In the genomic region with DNA sequence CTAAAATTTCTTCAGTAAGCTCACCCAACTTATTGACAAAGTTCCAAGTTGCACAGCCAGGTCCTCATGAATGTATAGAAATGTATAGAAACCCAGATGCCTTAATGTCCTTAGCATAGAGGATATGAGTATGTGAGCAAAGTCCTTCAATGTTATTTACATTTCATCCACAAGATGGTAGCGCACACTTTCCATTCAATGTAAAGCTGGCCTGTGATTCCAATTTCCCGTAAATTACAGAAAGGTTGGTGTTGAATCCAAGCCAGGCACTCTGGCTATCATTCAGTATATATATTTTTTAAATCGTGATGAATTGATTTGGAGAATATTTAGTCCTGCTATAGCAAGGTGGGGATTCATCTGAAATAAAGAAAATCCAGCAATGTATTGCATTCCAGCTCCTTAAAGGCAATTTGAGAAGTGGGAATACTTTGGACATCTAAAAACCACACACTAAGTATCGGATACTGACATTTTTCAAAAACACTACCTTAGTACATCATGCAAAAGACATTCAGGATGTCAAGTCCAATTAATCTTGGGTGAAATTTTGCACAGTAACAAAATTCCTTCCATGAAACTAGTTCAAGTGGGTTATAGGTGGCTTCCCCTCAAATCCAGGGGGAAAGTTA, we compare ENCODE assay signal across 13 mouse cellular contexts.
A peak's percentile ranks its signal among the peaks of the same experiment; 100 is the strongest.
DNase-seq lines count a peak whose midpoint lies in the region; ATAC-seq and TF ChIP-seq lines count a peak whose summit lies in the region.
"Had no signal": no experiment of that assay in that cellular context is flagged by ENCODE, and none has a peak within 500 bp of the region (broad histone marks: within the 10 kb centered on the region; RNA-seq: fewer than 3 reads in every experiment).

No protein-coding gene starts in this region.

- no peak overlapping the region for H3K27ac ChIP-seq in kidney, postnatal 0 days
- no peak overlapping the region for H3K27ac ChIP-seq in midbrain, postnatal 0 days (ENCODE audit: low read depth, low read length)
- no peak overlapping the region for H3K27ac ChIP-seq in midbrain, embryonic 10.5 days (replicated peaks)
- H3K27ac ChIP-seq: embryonic facial prominence, embryonic 13.5 days; liver, embryonic 13.5 days; neural tube, embryonic 13.5 days; stomach, embryonic 15.5 days had no signal

- DNase-seq in kidney, postnatal 0 days (ENCODE audit: low spot score) = peak; percentile 44
- DNase-seq in kidney, postnatal 25 days = no peak
- DNase-seq in midbrain, postnatal 0 days (ENCODE audit: low spot score) = peak; percentile 55
- DNase-seq in midbrain, embryonic 10.5 days (ENCODE audit: low spot score) = no peak
- DNase-seq in embryo, embryonic 10.5 days (ENCODE audit: low spot score) = peak; percentile 65
- peak; percentile 22 for DNase-seq in retina, postnatal 1 day
- no peak for DNase-seq in spleen, postnatal 14 days (ENCODE audit: low spot score in 2 of 2)
- no peak for DNase-seq in ovary, postnatal 14 days (ENCODE audit: low spot score)
- DNase-seq: liver, embryonic 13.5 days had no signal

- no peaks in the 10 kb centered on the region for H3K27me3 ChIP-seq in kidney, postnatal 0 days (ENCODE audit: insufficient read depth, low read length)
- H3K27me3 ChIP-seq in midbrain, postnatal 0 days (ENCODE audit: insufficient read depth, low read length) = no peaks in the 10 kb centered on the region
- no peaks in the 10 kb centered on the region for H3K27me3 ChIP-seq in midbrain, embryonic 10.5 days (ENCODE audit: low read depth, poor library complexity, severe bottlenecking)
- H3K27me3 ChIP-seq: embryonic facial prominence, embryonic 13.5 days; liver, embryonic 13.5 days; neural tube, embryonic 13.5 days; stomach, embryonic 15.5 days had no signal

- H3K9ac ChIP-seq in kidney, postnatal 0 days (ENCODE audit: low read depth, low read length) = no peak overlapping the region
- no peak overlapping the region for H3K9ac ChIP-seq in midbrain, postnatal 0 days (replicated peaks; ENCODE audit: low read length, poor library complexity, severe bottlenecking)
- H3K9ac ChIP-seq: embryonic facial prominence, embryonic 13.5 days; liver, embryonic 13.5 days; neural tube, embryonic 13.5 days; stomach, embryonic 15.5 days had no signal

- 56% methylated on average over 4 of the region's 4 CpGs for WGBS in kidney, postnatal 0 days
- 66% methylated on average over 4 of the region's 4 CpGs for WGBS in midbrain, postnatal 0 days
- WGBS in midbrain, embryonic 10.5 days = 73% methylated on average over 4 of the region's 4 CpGs

- TF ChIP-seq CTCF in kidney, postnatal 0 days (IDR thresholded peaks at IDR 0.05; ENCODE audit: low read depth) = peak; percentile 67
- TF ChIP-seq CTCF in midbrain, postnatal 0 days (IDR thresholded peaks at IDR 0.05) = peak; percentile 78

- no peaks in the 10 kb centered on the region for H3K4me1 ChIP-seq in kidney, postnatal 0 days (replicated peaks; ENCODE audit: insufficient read depth, low read length)
- no peaks in the 10 kb centered on the region for H3K4me1 ChIP-seq in midbrain, postnatal 0 days (ENCODE audit: insufficient read depth, low read length)
- no peaks in the 10 kb centered on the region for H3K4me1 ChIP-seq in midbrain, embryonic 10.5 days
- H3K4me1 ChIP-seq: liver, embryonic 13.5 days; neural tube, embryonic 13.5 days; stomach, embryonic 15.5 days had no signal

- no peak overlapping the region for H3K4me3 ChIP-seq in kidney, postnatal 0 days (replicated peaks; ENCODE audit: low read depth, low read length)
- H3K4me3 ChIP-seq in midbrain, postnatal 0 days (ENCODE audit: low read depth, low read length) = no peak overlapping the region
- no peak overlapping the region for H3K4me3 ChIP-seq in midbrain, embryonic 10.5 days
- H3K4me3 ChIP-seq: embryonic facial prominence, embryonic 13.5 days; liver, embryonic 13.5 days; neural tube, embryonic 13.5 days; stomach, embryonic 15.5 days had no signal

- no peak for ATAC-seq in kidney, postnatal 0 days (replicated peaks; ENCODE audit: low FRiP score, low read depth)
- ATAC-seq in midbrain, postnatal 0 days (ENCODE audit: low FRiP score) = no peak

- no peak overlapping the region for H3K4me2 ChIP-seq in kidney, postnatal 0 days (ENCODE audit: low read length)
- no peak overlapping the region for H3K4me2 ChIP-seq in midbrain, postnatal 0 days (ENCODE audit: low read depth, low read length, poor library complexity, severe bottlenecking)
- H3K4me2 ChIP-seq: embryonic facial prominence, embryonic 13.5 days; heart, embryonic 11.5 days; liver, embryonic 13.5 days; neural tube, embryonic 13.5 days; stomach, embryonic 15.5 days had no signal

- no peaks in the 10 kb centered on the region for H3K9me3 ChIP-seq in kidney, postnatal 0 days (replicated peaks; ENCODE audit: low read length)
- H3K9me3 ChIP-seq in midbrain, postnatal 0 days (ENCODE audit: low read length) = no peaks in the 10 kb centered on the region
- H3K9me3 ChIP-seq in midbrain, embryonic 10.5 days (replicated peaks) = no peaks in the 10 kb centered on the region
- H3K9me3 ChIP-seq: embryonic facial prominence, embryonic 13.5 days; liver, embryonic 13.5 days; neural tube, embryonic 13.5 days; stomach, embryonic 15.5 days had no signal

- no peaks in the 10 kb centered on the region for H3K36me3 ChIP-seq in kidney, postnatal 0 days (ENCODE audit: insufficient read depth, low read length)
- no peaks in the 10 kb centered on the region for H3K36me3 ChIP-seq in midbrain, postnatal 0 days (ENCODE audit: insufficient read depth, low read length)
- no peaks in the 10 kb centered on the region for H3K36me3 ChIP-seq in midbrain, embryonic 10.5 days
- H3K36me3 ChIP-seq: embryonic facial prominence, embryonic 13.5 days; liver, embryonic 13.5 days; neural tube, embryonic 13.5 days; stomach, embryonic 15.5 days had no signal

Comparison
In these comparisons a context has a peak if more than half of its experiments do, and no peak if none do; other contexts are left out.
1. DNase-seq: peak in kidney, postnatal 0 days (single experiment), midbrain, postnatal 0 days (single experiment), embryo, embryonic 10.5 days (single experiment) and retina, postnatal 1 day (single experiment); none in kidney, postnatal 25 days (0 of 2), midbrain, embryonic 10.5 days (single experiment), spleen, postnatal 14 days (0 of 2) and ovary, postnatal 14 days (single experiment).